Mouse (Mus musculus): ENCODE measurements around the gene Sqstm1.

The Sqstm1 gene

GRCm38 (mm10) chr11:50230481-50231304, 20.1 kb upstream of the Sqstm1 start:
- in situ Hi-C loops (cut with MboI, MseI) = loop anchor here (5.0 to 10.0 kb wide), 2 partner anchors 66 to 68 kb away; no protein-coding TSS in a partner anchor

DNA sequence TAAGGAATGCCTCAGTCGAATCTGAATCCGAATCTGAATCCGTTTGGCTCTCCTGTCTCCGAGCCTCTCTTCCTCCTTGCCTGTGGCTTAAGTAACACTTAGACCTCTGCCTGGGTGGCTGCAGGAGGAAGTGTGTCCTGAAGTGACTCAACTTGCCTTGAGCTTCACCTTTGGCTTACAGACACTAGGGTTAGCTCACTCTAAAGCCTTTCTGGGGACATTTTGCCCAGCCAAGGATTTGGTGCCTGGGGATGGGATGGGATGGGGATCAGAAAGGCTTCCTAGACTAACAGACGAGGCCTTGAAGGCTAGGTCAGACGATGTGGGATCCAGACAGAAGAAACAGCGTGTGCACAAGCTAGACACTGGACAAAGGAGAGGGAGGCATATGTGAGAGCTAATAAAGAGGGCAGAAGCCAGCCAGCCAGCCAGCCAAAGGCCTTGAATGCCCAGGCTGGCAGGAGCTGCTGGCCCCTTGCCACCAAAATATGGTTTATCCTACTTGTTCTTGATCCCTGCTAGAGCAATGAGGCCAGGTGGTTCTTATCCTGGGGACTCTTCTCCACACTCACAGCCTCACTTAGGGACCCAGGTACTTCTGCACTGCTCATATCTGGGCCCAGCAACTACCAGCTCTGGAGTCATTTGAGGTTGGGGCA, 18.8 kb upstream of the Sqstm1 start:
- in situ Hi-C loops (cut with MboI, MseI) = loop anchor here in 1 of 2 experiments (10.0 kb wide), 1 partner anchor 245 kb away; no protein-coding TSS in a partner anchor

GRCm38 (mm10) chr11:50228772-50229171, 18.1 kb upstream of the Sqstm1 start:
- in situ Hi-C loops (cut with MboI, MseI) = loop anchor here in 1 of 2 experiments (10.0 kb wide), 1 partner anchor 244 kb away; no protein-coding TSS in a partner anchor

- in situ Hi-C loops (cut with MboI, MseI) = loop anchor here in 1 of 2 experiments (10.0 kb wide), 1 partner anchor 243 kb away; no protein-coding TSS in a partner anchor
Measured at GRCm38 (mm10) chr11:50227736-50228135, 17.1 kb upstream of the Sqstm1 start.

- in situ Hi-C loops (cut with MboI, MseI) = loop anchor here in 1 of 2 experiments (10.0 kb wide), 1 partner anchor 242 kb away; no protein-coding TSS in a partner anchor
Measured at GRCm38 (mm10) chr11:50227226-50227625, 16.6 kb upstream of the Sqstm1 start.

- in situ Hi-C loops (cut with MboI, MseI) = loop anchor here in 1 of 2 experiments (10.0 kb wide), 1 partner anchor 242 kb away; no protein-coding TSS in a partner anchor
Measured at GRCm38 (mm10) chr11:50226406-50226805, 15.8 kb upstream of the Sqstm1 start.

GRCm38 (mm10) chr11:50225611-50226378, 15.2 kb upstream of the Sqstm1 start:
- in situ Hi-C loops (cut with MboI, MseI) = loop anchor here in 1 of 2 experiments (10.0 kb wide), 1 partner anchor 241 kb away; no protein-coding TSS in a partner anchor

GRCm38 (mm10) chr11:50224671-50225530, 14.3 kb upstream of the Sqstm1 start:
- in situ Hi-C loops (cut with MboI, MseI) = loop anchor here in 1 of 2 experiments (10.0 kb wide), 1 partner anchor 240 kb away; no protein-coding TSS in a partner anchor

DNA sequence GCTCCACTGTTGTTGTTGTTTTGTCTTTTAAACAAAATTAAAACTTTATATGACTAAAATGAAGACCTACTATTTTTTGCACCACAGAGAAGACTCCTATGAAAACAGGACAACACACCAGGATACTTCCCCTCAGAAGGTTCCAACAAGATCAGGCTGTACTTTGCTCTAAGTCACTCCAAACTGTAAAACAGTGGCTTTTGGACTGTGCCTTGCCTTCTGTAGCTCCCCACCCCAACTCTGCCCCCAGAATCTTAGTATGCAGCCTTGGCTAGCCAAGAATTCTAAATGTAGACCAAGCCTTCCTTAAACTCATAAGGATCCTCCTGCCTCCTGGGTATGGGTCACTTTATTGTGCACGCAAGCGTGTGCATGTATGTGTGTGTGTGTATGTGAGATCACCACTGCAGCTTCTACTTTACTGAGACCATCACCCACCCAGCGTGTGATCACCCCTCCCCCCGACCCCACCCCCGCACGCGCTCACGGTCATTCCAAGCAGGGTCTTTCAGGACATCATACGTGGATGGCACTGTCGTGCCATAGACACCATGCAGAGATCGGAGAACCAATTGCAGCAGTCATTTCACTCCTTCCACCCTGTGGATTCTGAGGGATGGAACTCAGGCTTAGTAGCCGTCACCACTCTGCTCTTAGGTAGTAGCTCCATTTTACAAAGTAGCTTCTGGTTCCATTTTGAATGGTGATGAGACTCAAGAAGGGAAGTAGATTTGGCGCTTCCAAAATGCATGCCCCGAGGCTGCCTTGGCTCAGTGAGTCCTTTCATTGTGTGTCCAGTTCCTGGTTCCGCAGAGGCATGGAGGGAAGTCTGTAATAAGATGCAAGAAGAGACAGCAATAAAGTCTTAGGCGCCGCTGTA, 13.4 kb upstream of the Sqstm1 start:
- in situ Hi-C loops (cut with MboI, MseI) = loop anchor here in 1 of 2 experiments (10.0 kb wide), 1 partner anchor 239 kb away; no protein-coding TSS in a partner anchor

- in situ Hi-C loops (cut with MboI, MseI) = loop anchor here in 1 of 2 experiments (10.0 kb wide), 1 partner anchor 238 kb away; no protein-coding TSS in a partner anchor
Measured at GRCm38 (mm10) chr11:50222559-50223276, 12.1 kb upstream of the Sqstm1 start.

DNA sequence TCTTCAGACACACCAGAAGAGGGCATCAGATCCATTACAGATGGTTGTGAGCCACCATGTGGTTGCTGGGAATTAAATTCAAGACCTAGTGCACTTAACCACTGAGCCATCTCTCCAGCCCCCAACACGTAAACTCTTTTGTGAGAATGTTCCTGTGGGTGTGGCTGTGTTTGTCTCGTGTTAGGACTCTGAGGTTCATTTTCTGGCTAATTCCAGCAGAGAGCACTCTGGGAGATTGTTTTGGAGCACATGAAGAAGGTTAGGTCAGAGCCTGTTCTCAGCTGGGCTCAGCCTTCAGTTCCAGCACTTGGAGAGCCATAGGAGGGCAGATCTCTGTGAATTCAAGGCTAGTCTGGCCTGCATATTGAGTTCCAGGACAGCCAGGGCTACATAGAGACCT, 9.2 kb upstream of the Sqstm1 start:
- in situ Hi-C loops (cut with MboI, MseI) = loop anchor here in 1 of 2 experiments (10.0 kb wide), 1 partner anchor 235 kb away; no protein-coding TSS in a partner anchor

DNA sequence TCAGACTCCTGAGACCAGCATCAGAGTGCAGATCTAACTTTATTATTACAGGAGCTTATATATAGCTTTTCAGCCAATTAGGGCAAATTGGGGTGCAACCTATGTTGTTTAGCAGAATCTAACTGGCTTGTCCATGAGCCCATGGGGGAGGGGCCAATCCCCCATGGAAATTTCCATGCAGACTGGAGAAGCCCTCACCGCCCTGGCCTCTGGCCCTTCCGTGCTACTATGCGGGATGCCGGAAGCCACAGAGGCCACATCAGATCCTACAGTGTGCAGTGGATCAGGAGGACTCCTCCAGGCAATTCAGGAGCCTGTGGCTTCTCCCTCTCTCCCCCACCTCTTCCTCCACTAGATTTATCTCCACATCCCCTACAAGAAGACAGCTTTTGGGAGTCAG, 7.2 kb upstream of the Sqstm1 start:
- in situ Hi-C loops (cut with MboI, MseI) = no loop called here

- in situ Hi-C loops (cut with MboI, MseI) = no loop called here
Measured at GRCm38 (mm10) chr11:50216724-50217366, 6.2 kb upstream of the Sqstm1 start.

DNA sequence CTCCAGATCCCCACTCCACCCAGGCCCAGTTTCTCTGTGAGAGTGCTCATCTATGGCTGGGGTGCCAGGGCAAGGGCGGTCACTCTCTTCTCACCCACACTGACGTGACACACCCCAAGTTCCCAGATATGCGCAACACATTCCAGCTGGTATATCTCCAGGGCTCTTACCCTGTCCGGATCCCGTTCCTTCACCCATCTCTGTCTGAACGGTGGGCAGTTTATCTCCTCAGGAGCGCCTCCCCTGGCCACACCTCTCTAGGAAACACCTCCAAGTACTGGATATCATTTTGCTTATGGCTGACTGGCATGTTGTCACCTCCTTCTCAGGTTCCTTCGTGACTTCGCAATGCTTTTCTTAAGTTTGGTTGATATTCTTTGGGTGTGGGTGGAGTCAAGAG, 5.0 kb upstream of the Sqstm1 start:
- in situ Hi-C loops (cut with MboI, MseI) = no loop called here

GRCm38 (mm10) chr11:50214631-50215030, 4.0 kb upstream of the Sqstm1 start:
- in situ Hi-C loops (cut with MboI, MseI) = no loop called here

DNA sequence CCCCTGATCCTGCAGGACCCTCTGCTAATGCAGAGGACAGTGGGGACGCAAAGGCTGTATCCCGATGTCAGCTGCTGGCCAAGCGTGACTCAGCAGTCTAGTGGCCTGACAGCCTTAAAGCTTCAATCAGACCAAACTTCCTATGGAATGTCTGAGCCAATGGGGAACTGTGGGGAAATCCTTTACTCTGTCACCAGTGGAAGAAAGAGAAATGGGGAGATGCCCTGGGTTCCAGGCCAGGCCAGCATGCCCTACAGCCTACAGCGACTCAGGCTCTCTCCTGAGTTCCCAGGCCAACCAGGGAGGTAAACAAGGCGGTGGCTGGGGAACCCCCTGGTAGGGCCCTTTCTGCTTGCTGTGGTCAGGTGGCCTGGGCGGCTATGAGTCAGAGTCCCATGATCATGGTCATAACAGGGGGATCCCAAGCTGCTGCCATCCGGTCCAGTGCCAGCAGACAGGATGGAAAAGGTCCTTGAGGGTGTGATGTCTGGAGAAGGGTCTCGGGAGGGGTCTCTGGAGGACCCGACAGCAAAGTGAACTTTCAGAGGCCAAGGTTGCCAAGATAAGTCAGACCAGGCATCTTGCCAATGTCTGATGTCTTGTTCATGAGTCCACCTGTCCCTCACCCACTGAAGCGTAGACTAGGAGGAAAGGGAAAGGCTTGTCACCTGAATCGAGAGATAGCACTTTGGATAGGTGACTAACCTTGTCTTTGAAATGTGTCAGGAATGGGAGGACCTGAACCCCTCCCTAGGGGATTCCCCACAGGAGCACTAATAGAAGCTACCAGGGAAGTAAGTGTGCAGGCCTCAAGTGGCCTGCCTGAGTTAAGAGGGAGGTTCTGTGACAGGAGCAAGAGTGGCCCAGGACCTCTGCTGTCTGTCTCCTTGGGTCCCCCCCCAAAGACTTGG, 2.5 kb upstream of the Sqstm1 start:
- in situ Hi-C loops (cut with MboI, MseI) = no loop called here

Data from T-helper 17 cell (primary cell).